Mouse (Mus musculus): ENCODE results near the gene Adgrb3.

GRCm38 (mm10) chr1:25185909-25186308 lies 643.6 kb downstream of the Adgrb3 start:
- TF ChIP-seq CTCF (IDR thresholded peaks at IDR 0.05; ENCODE audit: low read depth) (no peak), EP300 (IDR thresholded peaks at IDR 0.05; ENCODE audit: low read depth) (no peak)

Measured in heart, postnatal 0 days (tissue).